Mouse (Mus musculus) small intestine, adult 2 months (tissue): Measurements from ENCODE around the gene Tbc1d10a.
A peak's percentile ranks its signal among the peaks of the same experiment; 100 is the strongest.

ENCODE experiments used
- CTCF ChIP-seq: fragments of 200-500 bp; IDR thresholded peaks from 2 replicates; pipeline ENCODE4 v1.5.1; 2012; ENCODE audit warnings: low read depth, mild to moderate bottlenecking, control low read depth, inconsistent platforms, low read length, moderate library complexity, mixed read lengths; ENCODE audit not compliant: insufficient replicate concordance, insufficient read length; ENCODE audit errors: extremely low read depth
- POLR2A ChIP-seq: fragments of 200-500 bp; IDR thresholded peaks from 2 replicates; pipeline ENCODE4 v1.6.1; 2012; ENCODE audit warnings: low read depth, mild to moderate bottlenecking, control low read depth, inconsistent platforms, low read length, moderate library complexity

- TF ChIP-seq CTCF (peak; percentile 94), POLR2A (no peak)
These were observed 34.1 kb downstream of the Tbc1d10a start for GRCm38 (mm10) chr11:4220443-4221400.
